Mouse (Mus musculus) liver, postnatal 0 days (tissue): ENCODE measurements at regions not wholly inside any gene's neighbourhood (a gene's known extent, or its start where the extent isn't known, plus 50 kb on each side); places are given as distances from the start of the nearest gene placed in this dataset.

Experiments
- CTCF ChIP-seq: sonication (generic); IDR thresholded peaks from 2 replicates; pipeline ENCODE4 v1.5.1; 2016; ENCODE audit warnings: antibody characterized with exemption, low read depth
- EP300 ChIP-seq: IDR thresholded peaks from 2 replicates; pipeline ENCODE4 v1.6.1; 2016; ENCODE audit warnings: antibody characterized with exemption, low read depth, mild to moderate bottlenecking

GRCm38 (mm10) chr15:36367296-36367695 lies 640.3 kb downstream of the Zfp706 start:
- TF ChIP-seq CTCF: no peak
- TF ChIP-seq EP300: peak; percentile 69
